Mouse (Mus musculus) forebrain, embryonic 10.5 days (tissue): Measurements from ENCODE around the gene Dgcr2. TPM values are rescaled to one million over a fixed set of nuclear protein-coding genes. Genes with fewer than 3 reads are reported as not detected.

Experiments used
- DNase-seq: peaks from one replicate; pipeline ENCODE4 v3.0.0-alpha.2; 2017; ENCODE audit warnings: low spot score; ENCODE audit errors: extremely low spot score
- H3K27ac ChIP-seq: fragments of 300-500 bp; sonication (generic); 2 replicates; pipeline ENCODE4 v1.5.1; 2016; ENCODE audit warnings: mild to moderate bottlenecking
- H3K27me3 ChIP-seq: fragments of 300-500 bp; sonication (generic); 2 replicates; pipeline ENCODE4 v1.6.1; 2016; ENCODE audit warnings: mild to moderate bottlenecking; ENCODE audit not compliant: poor library complexity, severe bottlenecking
- H3K36me3 ChIP-seq: fragments of 300-500 bp; sonication (generic); replicated peaks from 2 replicates; pipeline ENCODE4 v1.6.1; 2016; ENCODE audit warnings: mild to moderate bottlenecking, moderate library complexity
- H3K4me1 ChIP-seq: fragments of 300-500 bp; sonication (generic); 2 replicates; pipeline ENCODE4 v1.6.1; 2016
- H3K4me3 ChIP-seq: fragments of 300-500 bp; sonication (generic); 2 replicates; pipeline ENCODE4 v1.5.1; 2016; ENCODE audit warnings: mild to moderate bottlenecking, moderate library complexity
- H3K9me3 ChIP-seq: fragments of 300-500 bp; sonication (generic); 2 replicates; pipeline ENCODE4 v1.6.1; 2016; ENCODE audit warnings: mild to moderate bottlenecking, moderate library complexity
- WGBS: fragments of 180-500 bp; shearing (Covaris S2); methylation state at CpG from one replicate; pipeline ENCODE4 v1.1.7; 2016; 5-methylcytosine and 5-hydroxymethylcytosine counted together
- polyA plus RNA-seq: library from polyadenylated mRNA; unstranded; fragments of >200 nt; fragmentation: Nextera tagmentation; extraction: Ambion mirVana; gene quantifications from 2 replicates; pipeline ENCODE4 v1.2.1, GENCODE M21; 2016

The Dgcr2 gene
- polyA plus RNA-seq, 1 experiment from 2014 or later: 104 TPM

DNA sequence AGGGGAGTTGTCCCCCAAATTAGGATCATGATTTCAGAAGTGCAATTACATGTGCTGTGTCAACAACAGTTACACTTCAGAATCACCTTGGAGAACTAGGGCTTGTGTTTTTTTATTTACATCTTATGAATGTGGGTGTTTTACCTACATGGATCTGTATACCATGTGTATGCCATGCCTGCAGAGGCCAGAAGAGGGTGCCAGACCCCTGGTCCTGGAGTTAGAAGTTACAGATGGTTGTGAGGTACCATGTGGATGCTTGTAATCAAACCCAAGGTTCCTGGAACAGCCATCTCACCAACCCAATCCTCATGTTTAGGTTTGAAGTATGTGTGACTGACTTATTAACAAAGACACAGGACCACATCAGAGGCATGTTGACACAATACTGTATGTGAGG is 39.8 kb downstream of the Dgcr2 start:
- no peak overlapping the region for H3K4me3 ChIP-seq
- H3K9me3 ChIP-seq: no peaks in the 10 kb centered on the region
- H3K36me3 ChIP-seq: peaks cover 90% of the 10 kb centered on the region
- no peaks in the 10 kb centered on the region for H3K27me3 ChIP-seq
- no peak for DNase-seq
- H3K4me1 ChIP-seq: 0 out of 2 replicates have a peak, but pooled peaks cover 5% of the 10 kb centered on the region
- no peak overlapping the region for H3K27ac ChIP-seq

DNA sequence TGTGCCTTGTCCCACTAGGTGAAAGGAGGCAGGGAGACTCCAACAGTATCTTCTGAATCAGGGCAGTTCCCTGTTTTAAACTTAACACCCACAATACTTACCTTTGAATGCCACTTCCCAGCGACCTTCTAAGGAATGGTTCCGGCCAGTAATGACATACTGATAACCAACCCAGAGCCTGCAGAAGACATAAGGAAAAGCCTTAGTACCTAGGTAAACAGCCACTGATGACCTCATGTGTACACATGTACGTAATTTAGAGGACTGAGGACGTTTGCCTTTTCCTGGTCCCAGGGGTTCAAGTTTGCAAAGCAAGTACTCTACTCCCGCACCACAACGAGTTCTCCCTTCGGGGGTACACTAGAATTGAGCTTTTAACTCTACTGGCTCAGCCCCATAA is 41.2 kb downstream of the Dgcr2 start:
- H3K4me1 ChIP-seq: 0 out of 2 replicates have a peak, but pooled peaks cover 5% of the 10 kb centered on the region
- no peak for DNase-seq
- H3K4me3 ChIP-seq: no peak overlapping the region
- H3K27ac ChIP-seq: no peak overlapping the region
- 93% methylated on average over 7 of the region's 7 CpGs for WGBS
- H3K27me3 ChIP-seq: no peaks in the 10 kb centered on the region
- peaks cover 95% of the 10 kb centered on the region for H3K36me3 ChIP-seq
- H3K9me3 ChIP-seq: no peaks in the 10 kb centered on the region

DNA sequence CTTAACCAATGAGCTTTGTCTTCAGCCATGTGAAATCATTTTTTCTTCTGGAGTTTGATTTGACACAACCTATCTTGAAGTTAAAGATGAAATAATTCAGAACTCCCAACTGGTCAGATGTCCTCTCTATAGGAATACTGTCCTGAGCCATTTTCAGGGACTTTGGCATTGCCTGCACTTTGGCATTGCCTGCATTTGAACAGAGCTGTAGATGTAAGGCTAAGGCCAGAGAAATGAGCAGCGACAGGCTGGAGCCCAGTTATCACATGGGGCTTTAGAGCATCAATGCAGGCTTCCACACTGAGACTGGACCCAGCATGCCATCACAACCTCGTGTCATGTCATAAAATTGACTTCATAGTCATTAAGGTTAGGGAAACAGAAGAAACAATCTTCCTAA is 45.1 kb downstream of the Dgcr2 start:
- Histone ChIP-seq H3K9me3 (no peaks in the 10 kb centered on the region), H3K36me3 (peaks cover 95% of the 10 kb centered on the region), H3K27ac (no peak overlapping the region), H3K4me1 (0 out of 2 replicates have a peak, but pooled peaks cover 5% of the 10 kb centered on the region), H3K4me3 (no peak overlapping the region), H3K27me3 (no peaks in the 10 kb centered on the region)
- no peak for DNase-seq
- 89% methylated on average over 2 of the region's 2 CpGs for WGBS

DNA sequence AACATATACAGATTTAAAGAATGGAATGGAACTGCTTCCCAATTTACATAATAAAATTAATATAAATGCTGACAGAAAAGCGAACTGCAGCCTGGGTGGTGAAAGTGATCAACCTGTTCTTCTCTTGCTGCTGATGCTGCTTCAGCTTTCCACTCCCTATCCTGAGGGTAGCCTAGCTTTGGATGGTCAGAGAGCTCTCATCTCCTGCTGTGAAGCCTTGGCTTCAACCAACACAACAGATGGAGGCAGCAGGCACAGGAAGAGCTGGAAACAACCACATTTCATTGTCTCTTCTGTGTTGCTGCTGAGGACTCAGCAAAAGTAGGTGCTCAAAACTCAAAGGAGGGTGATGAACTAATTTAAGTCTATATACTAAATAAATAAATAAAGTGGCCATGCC is 46.5 kb downstream of the Dgcr2 start:
- H3K36me3 ChIP-seq: peaks cover 95% of the 10 kb centered on the region
- no peak for DNase-seq

DNA sequence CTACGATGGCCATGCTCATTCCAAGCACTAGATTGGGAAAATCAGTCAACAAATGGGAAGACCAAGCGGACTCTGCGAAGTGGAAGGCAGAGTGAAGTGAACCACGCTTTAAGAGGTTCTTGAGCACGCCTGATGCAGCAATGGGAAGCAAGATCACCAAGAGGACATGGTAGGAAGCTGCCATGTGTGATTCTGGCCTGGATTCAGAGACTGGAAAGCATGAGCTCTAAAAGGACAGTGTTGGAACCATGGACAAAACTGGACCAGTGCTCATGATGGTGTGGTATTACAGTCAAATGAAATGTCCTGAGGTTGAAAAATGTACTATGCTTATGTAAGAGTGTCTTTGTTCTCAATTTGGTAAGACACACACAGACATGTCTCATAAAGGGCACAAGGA is 47.0 kb downstream of the Dgcr2 start:
- Histone ChIP-seq H3K4me1 (no peaks in the 10 kb centered on the region), H3K27ac (no peak overlapping the region), H3K9me3 (no peaks in the 10 kb centered on the region), H3K36me3 (peaks cover 95% of the 10 kb centered on the region), H3K4me3 (no peak overlapping the region), H3K27me3 (no peaks in the 10 kb centered on the region)
- no peak for DNase-seq
- WGBS: 93% methylated on average over 5 of the region's 5 CpGs

More for the DNA sequence above, 46.5 kb downstream of the Dgcr2 start:
- Histone ChIP-seq H3K27me3 (no peaks in the 10 kb centered on the region), H3K4me3 (no peak overlapping the region), H3K4me1 (0 out of 2 replicates have a peak, but pooled peaks cover 4% of the 10 kb centered on the region), H3K9me3 (no peaks in the 10 kb centered on the region), H3K27ac (no peak overlapping the region)
- 89% methylated on average over 1 of the region's 1 CpGs for WGBS

DNA sequence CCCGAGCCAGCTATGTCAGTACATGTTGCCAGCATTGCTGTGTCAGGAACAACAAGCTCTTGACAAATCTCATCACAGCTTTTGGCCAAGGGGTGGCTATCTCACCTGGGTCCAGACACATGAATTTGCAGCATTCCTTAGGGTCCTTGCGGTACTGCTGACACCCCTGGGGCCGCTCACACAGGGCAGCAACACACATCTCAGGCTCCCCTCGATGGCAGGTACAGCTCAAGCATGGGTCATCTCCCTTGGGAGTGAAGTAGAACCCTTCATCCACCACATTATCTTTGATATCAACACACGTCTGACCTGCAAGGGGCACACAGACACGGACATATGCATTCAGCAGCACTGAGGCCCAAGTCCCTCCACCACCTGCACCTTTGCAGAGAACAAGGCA is 48.9 kb downstream of the Dgcr2 start:
- H3K27ac ChIP-seq: no peak overlapping the region
- H3K4me3 ChIP-seq: no peak overlapping the region
- no peaks in the 10 kb centered on the region for H3K4me1 ChIP-seq
- no peaks in the 10 kb centered on the region for H3K27me3 ChIP-seq
- no peak for DNase-seq
- no peaks in the 10 kb centered on the region for H3K9me3 ChIP-seq
- 90% methylated on average over 6 of the region's 6 CpGs for WGBS
- peaks cover 96% of the 10 kb centered on the region for H3K36me3 ChIP-seq

DNA sequence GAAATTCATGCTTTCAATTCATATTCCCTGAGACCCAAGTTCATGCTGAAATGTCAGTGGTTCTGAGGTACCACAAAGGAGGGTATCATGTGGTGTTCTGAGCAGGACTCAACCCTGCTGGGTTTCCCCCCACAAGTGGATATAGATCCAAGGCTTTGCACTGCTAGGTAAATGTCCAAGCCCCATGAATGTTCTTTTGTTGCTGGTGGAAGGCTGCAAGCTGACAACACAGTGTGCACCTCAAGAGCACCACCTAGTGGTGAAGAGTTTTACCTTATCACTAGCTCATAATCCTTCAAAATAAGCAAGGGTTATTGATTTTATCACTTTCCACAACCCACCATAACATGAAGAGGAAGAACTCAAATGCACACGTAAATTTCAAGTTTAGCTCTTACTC is 49.4 kb downstream of the Dgcr2 start:
- no peaks in the 10 kb centered on the region for H3K9me3 ChIP-seq
- no peak for DNase-seq
- no peak overlapping the region for H3K27ac ChIP-seq
- no peak overlapping the region for H3K4me3 ChIP-seq
- 33% methylated on average over 1 of the region's 1 CpGs for WGBS
- no peaks in the 10 kb centered on the region for H3K4me1 ChIP-seq
- no peaks in the 10 kb centered on the region for H3K27me3 ChIP-seq
- H3K36me3 ChIP-seq: peaks cover 96% of the 10 kb centered on the region

DNA sequence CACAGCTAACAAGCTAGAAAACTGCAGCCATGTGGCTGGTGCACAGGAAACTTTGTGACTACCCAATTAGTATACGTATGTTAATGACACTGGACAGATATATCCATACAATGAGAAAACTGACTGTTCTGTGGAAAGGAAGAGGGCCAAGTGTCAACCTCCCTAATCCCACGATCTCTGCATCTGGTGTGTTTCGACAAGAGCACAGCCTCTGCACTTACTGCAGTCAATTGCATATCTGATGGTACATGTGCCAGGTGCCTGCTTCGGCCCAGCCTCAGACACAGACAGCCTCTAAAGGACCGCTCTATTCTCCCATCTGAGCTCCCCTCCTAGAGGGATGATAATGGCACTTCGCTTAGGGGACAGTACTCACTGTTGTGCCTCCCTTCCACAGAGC is 49.9 kb downstream of the Dgcr2 start:
- Histone ChIP-seq H3K4me1 (no peaks in the 10 kb centered on the region), H3K36me3 (peaks cover 96% of the 10 kb centered on the region), H3K9me3 (no peaks in the 10 kb centered on the region), H3K27ac (no peak overlapping the region), H3K27me3 (no peaks in the 10 kb centered on the region), H3K4me3 (no peak overlapping the region)
- DNase-seq: no peak
- WGBS: 92% methylated on average over 6 of the region's 6 CpGs

DNA sequence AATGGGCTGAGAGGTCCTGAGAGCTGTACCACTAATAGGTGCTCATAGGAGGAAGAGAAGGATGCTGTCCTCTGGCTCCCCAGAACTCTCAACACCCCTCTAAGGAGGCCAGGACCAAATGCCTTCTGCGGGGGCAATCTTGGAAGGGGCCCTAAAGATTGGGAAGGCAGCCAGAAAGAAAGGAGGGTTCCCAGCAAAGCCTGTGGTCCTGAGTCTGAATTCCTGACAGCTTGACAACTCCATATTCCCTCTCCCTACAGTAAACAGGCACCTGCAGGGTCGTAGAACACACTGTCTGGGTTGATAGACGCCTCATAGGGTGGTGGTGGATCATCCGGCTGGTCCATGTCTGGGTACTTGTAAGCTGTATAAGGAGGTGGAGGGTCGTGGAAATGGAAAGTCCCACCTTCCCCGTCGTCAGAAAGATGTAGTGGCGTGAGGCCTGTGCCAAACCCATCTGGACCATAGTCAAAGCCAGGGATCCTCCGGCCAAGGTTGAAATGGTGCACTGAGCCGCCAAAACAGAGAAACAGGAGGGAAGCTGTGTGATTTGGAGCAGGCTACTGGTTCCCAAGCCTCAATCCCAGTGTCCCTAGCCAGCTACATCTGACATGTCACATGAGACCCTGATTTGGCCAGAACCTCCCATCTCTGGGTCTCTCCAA is 54.5 kb downstream of the Dgcr2 start:
- H3K27me3 ChIP-seq: no peaks in the 10 kb centered on the region
- H3K4me3 ChIP-seq: no peak overlapping the region
- H3K9me3 ChIP-seq: no peaks in the 10 kb centered on the region
- no peaks in the 10 kb centered on the region; the same call in 1 of the 2 replicates for H3K4me1 ChIP-seq
- peaks cover 92% of the 10 kb centered on the region for H3K36me3 ChIP-seq
- DNase-seq: no peak
- 91% methylated on average over 10 of the region's 10 CpGs for WGBS
- H3K27ac ChIP-seq: no peak overlapping the region

DNA sequence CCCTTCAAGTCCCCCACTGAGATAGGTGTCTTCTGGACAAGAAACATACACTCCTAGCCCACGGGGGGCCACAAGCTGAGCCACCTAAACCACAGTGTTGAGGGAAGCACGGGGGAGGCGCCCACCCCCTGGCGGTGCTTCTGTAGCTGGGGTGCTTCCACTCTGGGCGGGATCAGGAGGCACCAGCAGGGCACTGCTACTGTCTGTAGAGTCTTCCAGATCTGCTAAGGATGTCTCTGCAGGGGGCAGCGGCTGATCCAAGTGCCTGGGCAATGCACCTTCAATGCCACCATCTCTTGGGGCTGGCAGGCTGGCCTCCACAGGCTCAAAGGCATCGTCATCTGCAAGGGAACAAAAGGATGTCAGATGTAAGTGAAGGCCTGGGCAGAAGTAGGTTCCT is 55.9 kb downstream of the Dgcr2 start:
- WGBS: 91% methylated on average over 7 of the region's 7 CpGs
- DNase-seq: no peak
- peaks cover 82% of the 10 kb centered on the region for H3K36me3 ChIP-seq

DNA sequence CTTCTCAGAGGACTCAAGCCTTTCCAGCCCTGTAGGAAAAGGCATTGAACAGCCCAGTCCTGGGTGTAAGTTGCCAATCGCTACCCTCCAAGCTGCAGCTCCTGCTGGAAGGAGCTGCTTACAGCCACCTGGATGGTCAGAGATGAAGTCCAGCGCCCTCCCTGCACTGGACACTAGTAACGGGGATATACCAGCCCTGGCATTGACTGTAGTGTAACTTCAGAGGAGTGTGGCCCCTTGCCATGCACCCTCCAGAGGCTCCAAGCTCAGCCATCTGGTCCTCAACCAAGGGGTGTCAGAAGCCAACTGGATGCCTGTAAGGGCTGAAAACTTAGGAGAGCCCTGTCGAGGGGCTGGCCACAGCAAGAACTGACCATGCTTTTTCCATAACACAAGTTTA is 58.4 kb downstream of the Dgcr2 start:
- DNase-seq: no peak
- 86% methylated on average over 4 of the region's 4 CpGs for WGBS
- H3K9me3 ChIP-seq: no peaks in the 10 kb centered on the region
- H3K4me1 ChIP-seq: no peaks in the 10 kb centered on the region; the same call in 1 of the 2 replicates
- H3K4me3 ChIP-seq: no peak overlapping the region
- peaks cover 35% of the 10 kb centered on the region for H3K27me3 ChIP-seq
- peaks cover 58% of the 10 kb centered on the region for H3K36me3 ChIP-seq
- H3K27ac ChIP-seq: no peak overlapping the region

More for the DNA sequence above, 55.9 kb downstream of the Dgcr2 start:
- no peak overlapping the region for H3K4me3 ChIP-seq
- no peaks in the 10 kb centered on the region; the same call in 1 of the 2 replicates for H3K4me1 ChIP-seq
- no peak overlapping the region for H3K27ac ChIP-seq
- peaks cover 11% of the 10 kb centered on the region for H3K27me3 ChIP-seq
- no peaks in the 10 kb centered on the region for H3K9me3 ChIP-seq

DNA sequence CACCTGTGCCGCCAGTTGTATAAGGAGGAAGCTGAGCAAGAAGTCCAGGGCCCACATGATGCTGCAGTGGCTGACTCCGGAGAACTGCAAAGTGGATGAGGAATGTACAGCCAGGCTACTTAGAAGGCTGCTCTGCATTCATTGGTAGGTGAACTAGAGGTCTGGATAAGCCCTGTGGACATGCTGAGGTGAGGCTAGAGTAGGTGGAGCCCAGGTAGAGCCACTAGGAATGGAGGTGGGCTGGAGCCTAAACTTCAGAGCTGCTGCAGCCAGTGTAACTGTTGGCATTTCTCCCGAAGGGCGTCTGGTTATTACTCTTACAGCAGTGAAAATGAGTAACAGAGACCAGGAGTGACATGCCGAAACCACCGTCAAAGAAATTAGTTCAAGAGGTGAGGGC is 60.3 kb downstream of the Dgcr2 start, which contains the start of gene Car15:
Gene Car15, minus strand, starts transcription at position 314 of the 400 bp plus-strand sequence.
- no peak within 1 kb of the TSS for H3K4me3 ChIP-seq
- H3K27me3 ChIP-seq: peaks cover 55% of the 10 kb centered on the region
- H3K9me3 ChIP-seq: no peaks in the 10 kb centered on the region
- H3K27ac ChIP-seq: no peak within 1 kb of the TSS
- DNase-seq: no peak
- H3K4me1 ChIP-seq: peaks cover 15% of the 10 kb centered on the region
- H3K36me3 ChIP-seq: peaks cover 39% of the 10 kb centered on the region
- WGBS: 85% methylated on average over 6 of the region's 6 CpGs

DNA sequence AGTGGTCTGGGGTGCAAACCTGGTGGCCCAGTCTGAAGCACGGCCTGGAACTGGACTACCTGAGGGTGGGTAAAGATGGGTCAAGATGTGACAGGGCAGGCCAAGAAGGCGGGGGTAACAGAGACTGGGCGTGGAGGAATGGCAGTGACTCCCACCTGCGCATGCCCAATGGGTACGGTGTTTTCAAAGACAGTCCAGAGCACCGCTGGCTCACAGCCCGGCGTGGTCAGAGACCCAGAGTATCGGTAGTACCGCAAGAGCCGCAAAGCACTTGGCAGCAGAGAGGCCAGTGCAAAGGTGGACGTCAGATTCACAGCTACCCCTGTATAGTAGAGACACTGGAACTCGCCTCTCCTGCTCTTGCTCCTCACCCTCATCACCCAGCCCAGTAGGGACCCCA is 62.9 kb downstream of the Dgcr2 start:
- H3K9me3 ChIP-seq: no peaks in the 10 kb centered on the region
- peaks cover 80% of the 10 kb centered on the region for H3K27me3 ChIP-seq
- H3K4me1 ChIP-seq: peaks cover 33% of the 10 kb centered on the region
- H3K4me3 ChIP-seq: no peak overlapping the region
- WGBS: 57% methylated on average over 13 of the region's 13 CpGs
- no peak for DNase-seq
- H3K36me3 ChIP-seq: peaks cover 13% of the 10 kb centered on the region
- H3K27ac ChIP-seq: no peak overlapping the region
